Mouse (Mus musculus): Measurements from ENCODE around the gene Trp53rka. TPM values are rescaled to one million over a fixed set of nuclear protein-coding genes. Genes with fewer than 3 reads are reported as not detected.
"Not testable (repeated sequence)": the region's sequence is repeated elsewhere in the genome, so short reads cannot be mapped to it uniquely, and the experiment has no call there.

Gene Trp53rka
- polyA plus RNA-seq (2016; fragmentation: Nextera tagmentation; extraction: Ambion mirVana), result 31.7 and 42.2 TPM in 2 replicates

DNA sequence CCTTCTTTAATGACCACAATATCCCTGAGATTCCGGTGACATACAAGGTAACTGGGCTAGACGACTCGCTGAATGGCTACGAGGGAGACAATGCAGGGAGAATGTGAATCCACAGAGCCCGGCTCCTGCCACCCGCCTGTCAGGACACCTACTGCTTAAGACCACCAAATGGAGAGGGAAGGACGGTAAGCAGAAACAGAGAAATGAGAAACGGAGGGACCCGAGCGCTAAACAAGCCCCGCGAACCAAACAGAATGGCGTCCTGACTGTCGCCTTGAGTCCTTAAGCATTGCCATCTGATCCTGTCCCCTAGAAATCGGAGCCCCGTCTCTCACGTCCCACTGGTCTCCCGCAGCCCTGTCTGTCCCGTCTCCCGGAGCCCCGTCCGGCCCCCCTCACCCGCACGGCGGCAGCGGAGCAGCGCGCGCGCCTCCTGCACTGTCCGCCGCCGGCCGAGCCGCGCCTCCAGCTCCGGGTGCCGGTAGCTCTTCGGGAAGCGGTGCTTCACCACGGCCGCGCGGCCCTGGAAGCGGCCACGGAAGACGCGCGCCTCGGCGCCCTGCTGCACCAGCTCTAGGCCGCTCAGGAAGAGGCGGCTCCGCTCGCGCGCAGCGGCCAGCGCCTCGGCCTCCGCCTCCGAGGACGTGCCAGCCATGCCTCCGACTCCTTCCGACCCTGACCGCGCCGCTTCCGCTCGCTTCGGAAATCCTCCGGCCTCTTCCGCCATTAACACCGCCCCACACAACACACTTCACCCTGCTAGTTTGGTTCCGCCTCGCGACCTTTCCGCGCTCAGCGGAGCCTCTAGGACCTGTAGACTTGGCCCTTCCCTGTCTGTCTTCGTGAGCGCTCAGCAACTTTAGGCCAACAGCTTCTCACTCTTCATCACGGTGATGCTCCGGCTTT lies at the start of gene Trp53rka:
Gene Trp53rka, minus strand, starts transcription at position 677 of the 906 bp plus-strand sequence.
- Histone ChIP-seq H3K4me3 (peak within 1 kb of the TSS; percentile 81), H3K27ac (peak within 1 kb of the TSS; percentile 86), H3K4me1 (peaks cover 12% of the 10 kb centered on the region; the same call in 1 of the 2 replicates), H3K9me3 (no peaks in the 10 kb centered on the region), H3K27me3 (ENCODE audit: insufficient read depth, poor library complexity, severe bottlenecking) (0 out of 2 replicates have a peak, but pooled peaks cover 4% of the 10 kb centered on the region), H3K36me3 (peaks cover 29% of the 10 kb centered on the region)
- WGBS, result under 1% methylated on average over 84 of the region's 84 CpGs
- DNase-seq (ENCODE audit: low spot score), result peak; percentile 90

DNA sequence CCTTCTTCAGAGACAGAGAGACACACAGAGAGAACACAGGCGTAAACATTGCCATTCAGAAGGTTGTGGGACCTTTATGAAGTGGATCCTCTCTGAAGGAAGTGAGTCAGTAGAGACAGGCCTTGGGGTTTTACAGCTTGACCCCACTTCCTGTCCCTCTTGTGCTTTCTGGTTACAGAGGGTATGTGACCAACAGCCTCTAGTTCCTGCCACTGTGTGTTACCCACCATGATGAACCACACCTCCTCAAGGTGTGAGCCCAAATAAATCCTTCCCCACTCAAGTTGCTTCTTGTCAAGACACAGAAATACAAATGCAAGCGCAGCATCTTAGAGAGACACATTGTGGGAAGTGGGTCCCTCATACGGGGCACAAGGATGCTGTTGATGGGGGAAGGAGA lies 47.9 kb upstream of the Trp53rka start:
- DNase-seq (ENCODE audit: low spot score), result no peak
- Histone ChIP-seq H3K4me1 (peaks cover under 1% of the 10 kb centered on the region; the same call in 1 of the 2 replicates), H3K36me3 (no peaks in the 10 kb centered on the region), H3K4me3 (no peak overlapping the region), H3K27me3 (ENCODE audit: insufficient read depth, poor library complexity, severe bottlenecking) (peaks cover 28% of the 10 kb centered on the region), H3K9me3 (no peaks in the 10 kb centered on the region), H3K27ac (no peak overlapping the region)
- 80% methylated on average over 3 of the region's 3 CpGs for WGBS

DNA sequence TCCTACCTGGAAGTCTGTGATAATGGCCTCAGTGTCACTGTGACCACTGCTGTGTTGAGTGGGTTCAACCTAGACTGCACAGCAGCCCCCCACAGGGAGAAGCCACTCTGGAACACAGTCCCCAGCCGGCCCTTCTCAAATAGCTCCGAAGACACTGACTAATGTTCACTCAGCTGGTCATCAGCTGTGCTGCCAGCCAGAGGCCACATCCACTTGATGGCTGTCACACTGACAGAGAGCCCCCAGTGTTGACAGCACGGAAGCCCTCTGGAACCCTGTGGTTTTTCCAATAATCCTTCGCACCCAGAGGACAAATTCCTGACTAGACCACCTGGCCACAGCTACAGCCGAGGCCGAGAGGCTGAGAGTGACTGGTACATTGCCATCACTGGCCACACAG lies 40.7 kb upstream of the Trp53rka start:
- H3K4me3 ChIP-seq, result no peak overlapping the region

DNA sequence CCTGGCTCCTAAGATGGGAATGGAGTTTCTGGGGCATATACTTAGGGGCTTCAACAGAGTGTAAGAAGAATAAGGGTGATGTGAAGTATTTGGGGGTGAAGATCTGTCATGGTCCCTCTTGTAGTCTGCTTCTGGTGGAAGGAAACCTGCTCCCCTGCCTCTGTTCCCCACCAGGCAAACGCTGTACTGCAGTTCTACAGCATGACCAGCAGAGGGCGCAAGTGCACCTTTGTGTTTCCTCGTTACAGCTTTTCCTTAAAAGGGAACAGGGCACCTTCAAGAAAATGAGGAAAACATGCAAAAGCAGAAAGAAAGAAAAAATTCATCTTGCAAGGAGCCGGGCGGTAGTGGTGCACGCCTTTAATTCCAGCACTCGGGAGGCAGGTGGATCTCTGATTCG lies 36.0 kb upstream of the Trp53rka start:
- no peak overlapping the region for H3K4me3 ChIP-seq
- H3K27ac ChIP-seq, result no peak overlapping the region
- H3K36me3 ChIP-seq, result no peaks in the 10 kb centered on the region
- no peak for DNase-seq (ENCODE audit: low spot score)
- H3K27me3 ChIP-seq (ENCODE audit: insufficient read depth, poor library complexity, severe bottlenecking), result peaks cover 30% of the 10 kb centered on the region
- WGBS, result 21% methylated on average over 8 of the region's 8 CpGs
- no peaks in the 10 kb centered on the region for H3K9me3 ChIP-seq
- 0 out of 2 replicates have a peak, but pooled peaks cover 3% of the 10 kb centered on the region for H3K4me1 ChIP-seq

More for the DNA sequence above, 40.7 kb upstream of the Trp53rka start:
- Histone ChIP-seq H3K4me1 (0 out of 2 replicates have a peak, but pooled peaks cover 4% of the 10 kb centered on the region), H3K27ac (no peak overlapping the region), H3K9me3 (no peaks in the 10 kb centered on the region), H3K36me3 (no peaks in the 10 kb centered on the region), H3K27me3 (ENCODE audit: insufficient read depth, poor library complexity, severe bottlenecking) (peaks cover 17% of the 10 kb centered on the region)
- no peak for DNase-seq (ENCODE audit: low spot score)
- 50% methylated on average over 6 of the region's 6 CpGs for WGBS

DNA sequence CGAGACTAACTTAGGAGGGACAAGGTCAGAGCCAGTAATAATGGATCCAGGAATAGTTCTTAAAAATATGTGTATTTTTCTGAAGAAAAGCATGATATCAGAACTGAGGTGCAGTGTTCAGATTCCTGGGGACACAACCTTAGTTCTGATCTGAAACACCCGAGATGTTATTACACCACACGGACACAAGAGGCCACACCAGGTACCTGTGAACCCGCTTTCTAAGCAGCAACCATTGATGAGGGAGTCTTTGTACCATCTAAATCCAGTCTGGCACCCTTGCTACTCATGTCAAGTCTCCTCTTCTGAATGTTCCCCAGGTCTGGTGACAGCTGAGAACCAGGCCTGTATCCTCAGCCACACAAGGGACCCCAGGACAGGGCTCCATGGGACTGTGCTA lies 32.5 kb upstream of the Trp53rka start:
- no peak overlapping the region for H3K4me3 ChIP-seq
- no peak overlapping the region for H3K27ac ChIP-seq
- peaks cover 21% of the 10 kb centered on the region for H3K27me3 ChIP-seq (ENCODE audit: insufficient read depth, poor library complexity, severe bottlenecking)
- 56% methylated on average over 4 of the region's 4 CpGs for WGBS
- peaks cover 2% of the 10 kb centered on the region; the same call in 1 of the 2 replicates for H3K9me3 ChIP-seq
- no peak for DNase-seq (ENCODE audit: low spot score)
- no peaks in the 10 kb centered on the region for H3K36me3 ChIP-seq
- no peaks in the 10 kb centered on the region for H3K4me1 ChIP-seq

DNA sequence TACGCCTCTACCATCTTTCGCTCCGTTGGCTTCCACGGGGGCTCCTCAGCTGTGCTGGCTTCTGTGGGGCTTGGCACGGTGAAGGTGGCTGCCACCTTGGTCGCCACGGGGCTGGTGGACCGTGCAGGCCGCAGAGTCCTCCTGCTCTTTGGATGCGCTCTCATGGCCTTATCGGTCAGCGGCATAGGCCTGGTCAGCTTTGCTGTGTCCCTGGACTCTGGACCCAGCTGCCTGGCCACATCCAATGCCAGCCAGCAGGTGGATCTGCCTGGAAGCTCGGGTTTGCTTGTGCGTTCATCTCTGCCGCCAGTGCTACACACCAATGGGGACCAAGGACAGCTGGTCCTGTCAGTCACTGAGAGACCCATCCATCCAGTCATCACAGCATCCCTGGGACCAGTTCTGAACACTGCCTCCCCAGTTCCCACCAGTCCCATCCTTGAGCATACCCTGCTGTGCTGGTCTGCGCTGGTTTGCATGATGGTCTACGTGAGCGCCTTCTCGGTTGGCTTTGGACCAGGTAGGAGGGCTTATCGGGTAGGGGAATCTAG lies 22.1 kb upstream of the Trp53rka start:
- no peaks in the 10 kb centered on the region for H3K9me3 ChIP-seq
- H3K27me3 ChIP-seq (ENCODE audit: insufficient read depth, poor library complexity, severe bottlenecking), result peaks cover 30% of the 10 kb centered on the region; the same call in 1 of the 2 replicates
- H3K4me1 ChIP-seq, result peaks cover 24% of the 10 kb centered on the region
- no peak overlapping the region for H3K27ac ChIP-seq
- no peak for DNase-seq (ENCODE audit: low spot score)
- no peaks in the 10 kb centered on the region for H3K36me3 ChIP-seq
- 89% methylated on average over 20 of the region's 20 CpGs for WGBS
- H3K4me3 ChIP-seq, result no peak overlapping the region

DNA sequence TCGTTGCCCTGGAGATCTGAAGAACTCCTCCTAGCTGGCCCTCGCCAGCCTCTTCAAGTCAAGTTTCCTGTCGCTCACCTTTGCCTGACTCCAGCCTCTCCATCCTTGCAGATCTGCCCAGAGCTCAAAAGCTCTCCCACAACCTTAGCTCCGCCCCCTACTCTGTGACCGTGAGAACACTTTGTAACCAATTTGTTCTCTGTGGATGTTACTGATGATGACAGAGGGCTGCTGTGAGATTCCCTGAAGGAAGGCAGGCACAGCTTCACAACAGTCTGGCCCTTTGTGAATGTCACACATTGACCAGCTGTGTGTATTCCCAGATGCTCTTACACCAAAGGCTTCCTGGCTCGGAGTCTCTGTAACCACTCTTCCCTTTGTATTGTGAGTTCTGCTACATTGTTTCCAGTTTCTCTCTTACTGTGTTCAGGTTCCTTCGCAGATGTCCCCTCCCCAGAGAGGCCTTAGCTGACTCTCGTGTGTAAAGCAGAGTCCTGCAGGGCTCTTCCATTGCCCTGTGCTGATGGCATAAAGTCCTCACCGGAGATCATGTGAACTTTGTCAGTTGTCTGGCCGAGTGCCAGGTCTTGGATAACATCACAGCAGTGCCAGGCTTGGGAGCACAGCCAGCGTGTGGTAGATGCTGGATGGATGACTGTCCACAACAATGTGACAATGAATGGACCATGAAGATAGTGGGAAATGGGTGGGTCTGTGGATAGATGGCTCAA lies 19.9 kb upstream of the Trp53rka start:
- DNase-seq (ENCODE audit: low spot score), result no peak
- WGBS, result 42% methylated on average over 11 of the region's 11 CpGs
- Histone ChIP-seq H3K4me1 (peaks cover 27% of the 10 kb centered on the region), H3K36me3 (no peaks in the 10 kb centered on the region), H3K4me3 (no peak overlapping the region), H3K27me3 (ENCODE audit: insufficient read depth, poor library complexity, severe bottlenecking) (peaks cover 22% of the 10 kb centered on the region; the same call in 1 of the 2 replicates), H3K9me3 (no peaks in the 10 kb centered on the region), H3K27ac (no peak overlapping the region)

DNA sequence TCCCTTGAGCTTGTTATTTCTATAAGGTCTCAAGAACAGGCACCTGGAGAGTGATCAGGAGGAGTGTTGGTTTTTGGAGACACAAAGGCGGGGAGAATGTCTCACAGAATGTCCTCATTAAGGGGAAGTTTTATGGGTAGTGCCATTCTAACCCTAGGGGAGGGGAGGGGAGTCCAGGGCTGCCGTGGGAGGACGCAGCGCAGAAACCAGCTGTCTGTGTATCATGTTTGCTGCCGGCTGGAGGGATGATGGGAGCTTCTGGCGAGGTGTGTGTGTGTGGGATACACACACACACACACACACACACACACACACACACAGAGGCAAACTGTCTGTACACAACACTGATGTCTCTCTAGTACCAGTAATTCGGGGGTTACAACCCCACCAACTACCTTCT lies 19.3 kb upstream of the Trp53rka start:
- H3K36me3 ChIP-seq, result no peaks in the 10 kb centered on the region
- H3K4me1 ChIP-seq, result peaks cover 27% of the 10 kb centered on the region
- DNase-seq (ENCODE audit: low spot score), result no peak
- WGBS, result 62% methylated on average over 7 of the region's 7 CpGs
- H3K4me3 ChIP-seq, result no peak overlapping the region
- no peaks in the 10 kb centered on the region for H3K9me3 ChIP-seq
- no peak overlapping the region for H3K27ac ChIP-seq
- H3K27me3 ChIP-seq (ENCODE audit: insufficient read depth, poor library complexity, severe bottlenecking), result peaks cover 19% of the 10 kb centered on the region; the same call in 1 of the 2 replicates

DNA sequence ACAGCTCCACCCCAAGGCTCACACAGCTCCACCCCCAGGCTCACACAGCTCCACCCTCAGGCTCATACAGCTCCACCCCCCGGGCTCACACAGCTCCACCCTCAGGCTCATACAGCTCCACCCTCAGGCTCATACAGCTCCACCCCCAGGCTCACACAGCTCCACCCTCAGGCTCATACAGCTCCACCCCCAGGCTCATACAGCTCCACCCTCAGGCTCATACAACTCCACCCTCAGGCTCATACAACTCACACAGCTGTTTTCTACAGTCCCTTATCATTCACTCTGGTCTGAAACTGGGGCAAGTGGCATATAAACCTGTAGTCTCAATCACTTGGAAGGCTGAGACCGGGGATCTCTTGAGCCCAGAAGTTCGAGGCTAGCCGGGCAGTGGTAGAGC lies 18.4 kb upstream of the Trp53rka start:
- DNase-seq (ENCODE audit: low spot score); H3K4me3 ChIP-seq; H3K9me3 ChIP-seq; H3K27ac ChIP-seq; H3K36me3 ChIP-seq: not testable (repeated sequence)
- H3K4me1 ChIP-seq, result peaks cover 27% of the 10 kb centered on the region
- WGBS, result 84% methylated on average over 4 of the region's 4 CpGs
- peaks cover 19% of the 10 kb centered on the region; the same call in 1 of the 2 replicates for H3K27me3 ChIP-seq (ENCODE audit: insufficient read depth, poor library complexity, severe bottlenecking)

DNA sequence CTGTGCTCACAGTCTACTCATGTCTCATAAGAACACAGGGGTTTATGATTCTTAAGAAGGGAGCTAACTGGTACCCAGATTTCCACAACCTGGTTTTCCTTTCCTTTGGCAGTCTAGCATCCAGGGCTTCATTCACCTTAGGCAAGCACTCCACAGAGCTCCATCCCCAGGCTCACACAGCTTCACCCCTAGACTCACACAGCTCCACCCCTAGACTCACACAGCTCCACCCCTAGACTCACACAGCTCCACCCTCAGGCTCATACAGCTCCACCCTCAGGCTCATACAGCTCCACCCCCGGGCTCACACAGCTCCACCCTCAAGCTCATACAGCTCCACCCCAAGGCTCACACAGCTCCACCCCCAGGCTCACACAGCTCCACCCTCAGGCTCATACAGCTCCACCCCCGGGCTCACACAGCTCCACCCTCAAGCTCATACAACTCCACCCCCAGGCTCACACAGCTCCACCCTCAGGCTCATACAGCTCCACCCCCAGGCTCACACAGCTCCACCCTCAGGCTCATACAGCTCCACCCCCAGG lies 17.9 kb upstream of the Trp53rka start:
- Histone ChIP-seq H3K4me1 (peaks cover 27% of the 10 kb centered on the region), H3K27me3 (ENCODE audit: insufficient read depth, poor library complexity, severe bottlenecking) (peaks cover 21% of the 10 kb centered on the region)
- DNase-seq (ENCODE audit: low spot score); H3K9me3 ChIP-seq; H3K27ac ChIP-seq; H3K36me3 ChIP-seq; H3K4me3 ChIP-seq: not testable (repeated sequence)
- 58% methylated on average over 2 of the region's 2 CpGs for WGBS

DNA sequence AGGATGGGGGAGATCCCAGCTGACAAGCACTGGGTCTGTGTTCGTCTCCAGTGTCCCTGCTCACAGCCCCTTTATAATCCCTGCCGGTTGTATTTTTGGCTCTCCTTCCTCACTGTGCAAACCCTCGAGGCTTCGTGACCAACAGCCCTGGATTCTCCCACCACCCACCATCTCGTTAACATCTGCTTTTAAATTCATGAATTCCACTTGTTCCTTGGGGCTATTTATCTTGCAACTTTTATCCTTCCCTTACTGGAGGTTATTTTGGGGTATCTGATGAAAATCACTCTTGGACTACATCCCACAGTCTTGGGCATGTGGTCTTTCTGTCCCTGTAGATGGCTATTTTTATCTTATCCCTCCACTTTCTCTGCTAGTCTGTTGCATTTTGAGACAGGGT lies 17.3 kb upstream of the Trp53rka start:
- peaks cover 27% of the 10 kb centered on the region for H3K4me1 ChIP-seq
- H3K4me3 ChIP-seq, result no peak overlapping the region
- DNase-seq (ENCODE audit: low spot score), result no peak
- no peak overlapping the region for H3K27ac ChIP-seq
- no peaks in the 10 kb centered on the region for H3K36me3 ChIP-seq
- no peaks in the 10 kb centered on the region for H3K9me3 ChIP-seq
- 49% methylated on average over 5 of the region's 5 CpGs for WGBS
- peaks cover 26% of the 10 kb centered on the region for H3K27me3 ChIP-seq (ENCODE audit: insufficient read depth, poor library complexity, severe bottlenecking)

DNA sequence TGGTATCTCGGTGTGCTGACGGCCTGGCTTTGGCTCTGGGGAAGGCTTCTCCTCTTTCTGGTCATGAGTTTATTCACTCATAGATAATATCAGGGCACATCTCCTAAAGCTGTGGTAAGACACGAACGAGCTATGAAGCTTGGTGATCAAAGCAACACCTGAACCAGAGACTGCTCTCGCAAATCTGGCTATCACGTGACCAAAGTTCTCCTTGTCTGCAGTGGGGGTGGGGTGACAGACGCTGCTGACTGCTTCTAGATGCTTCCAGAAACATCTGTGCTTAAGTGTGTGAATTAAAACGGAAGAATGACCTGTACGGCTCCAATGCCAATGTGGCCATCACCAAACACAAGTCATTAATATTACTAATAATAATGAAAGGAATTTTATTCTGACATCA lies 16.6 kb upstream of the Trp53rka start:
- Histone ChIP-seq H3K27ac (no peak overlapping the region), H3K36me3 (no peaks in the 10 kb centered on the region), H3K27me3 (ENCODE audit: insufficient read depth, poor library complexity, severe bottlenecking) (peaks cover 20% of the 10 kb centered on the region), H3K9me3 (no peaks in the 10 kb centered on the region), H3K4me1 (peaks cover 26% of the 10 kb centered on the region), H3K4me3 (no peak overlapping the region)
- DNase-seq (ENCODE audit: low spot score), result no peak
- WGBS, result 61% methylated on average over 9 of the region's 9 CpGs
